Mouse (Mus musculus) induced T-regulatory cell, adult 2 months (primary cell): ENCODE results near the gene Cfap61.

ENCODE experiments used
- DNase-seq: peaks from one replicate; pipeline ENCODE4 v3.0.0-alpha.2; 2012; ENCODE audit warnings: low read depth

The Cfap61 gene

GRCm38 (mm10) chr2:146083326-146083871 lies 148.8 kb downstream of the Cfap61 start:
- no peak for DNase-seq

GRCm38 (mm10) chr2:146087411-146087810 lies 152.8 kb downstream of the Cfap61 start:
- DNase-seq: no peak

GRCm38 (mm10) chr2:146089157-146089692 lies 154.6 kb downstream of the Cfap61 start:
- DNase-seq: no peak

- no peak for DNase-seq
Measured at GRCm38 (mm10) chr2:146097532-146097931, 162.9 kb downstream of the Cfap61 start.

- no peak for DNase-seq
Measured at GRCm38 (mm10) chr2:146098853-146099717, 164.5 kb downstream of the Cfap61 start.

- no peak for DNase-seq
Measured at GRCm38 (mm10) chr2:146099838-146100237, 165.3 kb downstream of the Cfap61 start.

GRCm38 (mm10) chr2:146100489-146101060 lies 166.0 kb downstream of the Cfap61 start:
- DNase-seq: no peak

GRCm38 (mm10) chr2:146102600-146102999 lies 168.0 kb downstream of the Cfap61 start:
- DNase-seq: no peak

GRCm38 (mm10) chr2:146105341-146105740 lies 170.8 kb downstream of the Cfap61 start:
- DNase-seq: no peak

GRCm38 (mm10) chr2:146107980-146108379 lies 173.4 kb downstream of the Cfap61 start:
- no peak for DNase-seq

- DNase-seq: no peak
Measured at GRCm38 (mm10) chr2:146109921-146110320, 175.3 kb downstream of the Cfap61 start.

GRCm38 (mm10) chr2:146116282-146116681 lies 181.7 kb downstream of the Cfap61 start:
- DNase-seq: peak; percentile 15

- DNase-seq: peak; percentile 7
Measured at GRCm38 (mm10) chr2:146116726-146117125, 182.1 kb downstream of the Cfap61 start.

- DNase-seq: no peak
Measured at GRCm38 (mm10) chr2:146117191-146117914, 182.8 kb downstream of the Cfap61 start.

- DNase-seq: no peak
Measured at GRCm38 (mm10) chr2:146117915-146118403, 183.4 kb downstream of the Cfap61 start.

- no peak for DNase-seq
Measured at GRCm38 (mm10) chr2:146121551-146121950, 187.0 kb downstream of the Cfap61 start.

GRCm38 (mm10) chr2:146125129-146125528 lies 190.5 kb downstream of the Cfap61 start:
- DNase-seq: no peak

GRCm38 (mm10) chr2:146128622-146129021 lies 194.0 kb downstream of the Cfap61 start:
- no peak for DNase-seq

GRCm38 (mm10) chr2:146130514-146130913 lies 195.9 kb downstream of the Cfap61 start:
- DNase-seq: no peak

- no peak for DNase-seq
Measured at GRCm38 (mm10) chr2:146134275-146134674, 199.7 kb downstream of the Cfap61 start.

- no peak for DNase-seq
Measured at GRCm38 (mm10) chr2:146140711-146141110, 206.1 kb downstream of the Cfap61 start.

- no peak for DNase-seq
Measured at GRCm38 (mm10) chr2:146147306-146147705, 212.7 kb downstream of the Cfap61 start.
